Mouse (Mus musculus) C2C12 (cell line): ENCODE measurements around the gene Tmem119. TPM values are rescaled to one million over a fixed set of nuclear protein-coding genes. Genes with fewer than 3 reads are reported as not detected.
"Not testable (repeated sequence)": the region's sequence is repeated elsewhere in the genome, so short reads cannot be mapped to it uniquely, and the experiment has no call there.

Experiments used
- H3K27me3 ChIP-seq: one replicate; pipeline ENCODE4 v1.6.1; 2011; ENCODE audit not compliant: control insufficient read depth, insufficient read depth, insufficient read length
- H3K36me3 ChIP-seq: one replicate; pipeline ENCODE4 v1.6.1; 2011; ENCODE audit not compliant: control insufficient read depth, insufficient read depth
- H3K4me3 ChIP-seq: one replicate; pipeline ENCODE4 v1.5.1; 2011; ENCODE audit warnings: mild to moderate bottlenecking, control low read depth; ENCODE audit not compliant: poor library complexity, insufficient read depth, severe bottlenecking
- H3K79me2 ChIP-seq: one replicate; pipeline ENCODE4 v1.6.1; 2011; ENCODE audit not compliant: control insufficient read depth, insufficient read depth
- H3K79me3 ChIP-seq: one replicate; pipeline ENCODE4 v1.6.1; 2011; ENCODE audit warnings: low read depth, control low read depth
- H3ac ChIP-seq: one replicate; pipeline ENCODE3; 2011; ENCODE audit warnings: low read depth; ENCODE audit not compliant: control insufficient read depth, insufficient read length
- CEBPB ChIP-seq: IDR thresholded peaks from one replicate; pipeline ENCODE4 v1.6.1; 2011; ENCODE audit warnings: low read depth, mild to moderate bottlenecking, control low read depth, moderate library complexity
- CTCF ChIP-seq: IDR thresholded peaks from one replicate; pipeline ENCODE4 v1.5.1; 2011; ENCODE audit not compliant: control insufficient read depth, insufficient read depth, insufficient read length
- FOSL1 ChIP-seq: IDR thresholded peaks from one replicate; pipeline ENCODE4 v1.8.0; 2011; ENCODE audit warnings: mild to moderate bottlenecking, low read length; ENCODE audit not compliant: poor library complexity, insufficient read depth, severe bottlenecking
- MAX ChIP-seq: IDR thresholded peaks from one replicate; pipeline ENCODE4 v1.6.1; 2011; ENCODE audit warnings: mild to moderate bottlenecking, control low read depth
- MYOD1 ChIP-seq: IDR thresholded peaks from one replicate; pipeline ENCODE4 v1.6.1; 2011; ENCODE audit warnings: low read depth; ENCODE audit not compliant: control insufficient read depth, insufficient read length
- MYOG ChIP-seq: IDR thresholded peaks from one replicate; pipeline ENCODE4 v1.6.1; 2011; ENCODE audit not compliant: control insufficient read depth, insufficient read length; ENCODE audit errors: extremely low read depth
- USF1 ChIP-seq: IDR thresholded peaks from one replicate; pipeline ENCODE4 v1.6.1; 2011; ENCODE audit warnings: low read depth, mild to moderate bottlenecking, control low read depth, moderate library complexity
- polyA plus RNA-seq: library from polyadenylated mRNA; unstranded; fragments of >200 nt; fragmentation: generic; extraction: Trizol; gene quantifications from one replicate; pipeline ENCODE4 v1.2.1, GENCODE M21; 2012; ENCODE audit warnings: missing spikeins

The Tmem119 gene
- polyA plus RNA-seq, 1 experiment: 127 TPM

DNA sequence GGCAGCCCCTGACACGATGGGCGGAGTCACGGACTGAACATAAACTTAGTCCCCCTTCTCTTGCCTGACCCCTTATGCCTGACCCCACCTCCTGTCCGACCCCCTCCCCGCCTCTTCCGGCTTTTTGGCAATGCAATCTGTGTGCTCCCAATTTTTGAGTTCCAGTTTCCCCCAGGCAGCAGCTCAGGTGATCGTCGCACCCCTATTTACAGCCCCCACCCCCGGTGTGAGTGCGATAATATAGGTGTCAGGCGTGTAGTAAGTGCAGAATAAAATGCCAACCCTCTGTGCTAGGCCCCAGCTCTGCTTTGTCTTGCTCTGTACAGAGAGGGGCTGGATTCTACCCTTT is 14.7 kb upstream of the Tmem119 start:
- H3K4me3 ChIP-seq: no peak overlapping the region
- peaks cover 11% of the 10 kb centered on the region for H3K27me3 ChIP-seq
- H3K79me3 ChIP-seq: no peaks in the 10 kb centered on the region
- no peak overlapping the region for H3ac ChIP-seq
- no peaks in the 10 kb centered on the region for H3K36me3 ChIP-seq
- H3K79me2 ChIP-seq: no peaks in the 10 kb centered on the region
- TF ChIP-seq MAX: no peak
- no peak for TF ChIP-seq MYOD1
- TF ChIP-seq USF1: no peak
- TF ChIP-seq CEBPB: no peak
- no peak for TF ChIP-seq CTCF
- no peak for TF ChIP-seq FOSL1

DNA sequence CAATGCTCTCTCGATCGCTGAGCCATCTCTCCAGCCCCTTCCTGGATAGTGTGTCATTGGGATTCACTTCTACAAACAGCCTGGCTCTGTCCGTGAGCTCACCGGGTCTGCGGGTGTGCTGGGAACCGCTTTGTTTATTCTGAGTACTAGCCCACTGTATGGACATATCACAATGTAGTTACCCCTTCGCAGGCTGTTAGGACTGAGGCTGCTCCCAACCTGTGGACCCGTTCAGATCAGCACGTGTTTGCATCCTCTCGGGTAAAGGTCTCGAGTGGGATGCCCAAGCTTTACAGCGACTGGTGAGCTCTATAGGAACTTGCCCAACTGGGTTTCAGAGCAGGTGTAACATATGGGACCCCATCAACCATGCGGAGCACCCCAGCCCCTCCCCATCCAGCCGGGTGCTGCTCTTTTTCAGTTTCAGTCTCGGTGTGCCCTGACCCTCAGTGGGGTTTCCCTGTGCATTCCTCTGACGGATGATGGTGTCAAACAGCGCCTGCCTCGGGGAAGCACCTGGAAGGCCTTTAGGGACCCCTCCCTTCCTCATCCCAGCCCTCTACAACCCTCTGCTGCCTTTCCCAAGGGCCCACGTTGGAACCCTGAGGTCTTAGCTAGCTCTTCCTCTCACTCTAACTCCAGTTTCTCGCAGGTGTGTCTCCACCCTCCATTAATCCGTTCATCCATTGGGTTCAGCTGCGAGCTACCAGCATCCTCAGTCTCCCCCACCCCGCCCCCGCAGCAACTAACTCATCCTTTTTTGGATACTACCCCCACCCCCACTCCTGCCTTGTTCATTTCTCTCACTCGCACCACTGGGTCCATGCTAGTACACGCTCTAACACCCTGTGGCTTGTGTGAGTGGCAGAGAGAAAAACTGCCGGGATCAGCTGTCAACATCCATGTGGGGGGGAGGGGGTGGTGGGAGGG is 14.1 kb upstream of the Tmem119 start:
- no peaks in the 10 kb centered on the region for H3K79me2 ChIP-seq
- no peak overlapping the region for H3ac ChIP-seq
- H3K4me3 ChIP-seq: no peak overlapping the region
- TF ChIP-seq MYOD1 (no peak), FOSL1 (no peak), CTCF (no peak), CEBPB (no peak), MYOG (no peak), MAX (no peak), USF1 (no peak)
- H3K27me3 ChIP-seq: peaks cover 8% of the 10 kb centered on the region
- no peaks in the 10 kb centered on the region for H3K79me3 ChIP-seq
- no peaks in the 10 kb centered on the region for H3K36me3 ChIP-seq

DNA sequence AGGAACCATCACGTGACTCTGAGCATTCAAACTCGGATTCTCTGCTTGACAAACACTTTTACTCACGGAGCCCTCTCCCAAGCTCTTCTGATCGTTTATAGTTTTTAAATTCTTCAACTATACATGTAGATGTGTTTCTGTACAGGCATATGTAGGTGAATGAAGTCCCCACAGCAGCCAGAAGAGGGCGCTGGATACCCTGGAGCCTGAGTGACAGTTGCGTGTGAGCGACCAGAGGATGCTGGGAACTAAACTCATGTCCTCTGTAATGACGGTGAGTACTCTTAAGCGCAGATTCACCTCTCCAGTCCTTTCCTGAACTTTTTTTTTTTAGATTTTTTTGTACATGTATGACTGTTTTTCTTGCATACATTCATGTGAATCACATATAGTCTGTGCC is 13.3 kb upstream of the Tmem119 start:
- Histone ChIP-seq H3K4me3 (no peak overlapping the region), H3K79me2 (no peaks in the 10 kb centered on the region), H3K27me3 (peaks cover under 1% of the 10 kb centered on the region), H3ac (no peak overlapping the region), H3K36me3 (no peaks in the 10 kb centered on the region), H3K79me3 (no peaks in the 10 kb centered on the region)
- peak; percentile 31 for TF ChIP-seq USF1
- no peak for TF ChIP-seq CTCF

DNA sequence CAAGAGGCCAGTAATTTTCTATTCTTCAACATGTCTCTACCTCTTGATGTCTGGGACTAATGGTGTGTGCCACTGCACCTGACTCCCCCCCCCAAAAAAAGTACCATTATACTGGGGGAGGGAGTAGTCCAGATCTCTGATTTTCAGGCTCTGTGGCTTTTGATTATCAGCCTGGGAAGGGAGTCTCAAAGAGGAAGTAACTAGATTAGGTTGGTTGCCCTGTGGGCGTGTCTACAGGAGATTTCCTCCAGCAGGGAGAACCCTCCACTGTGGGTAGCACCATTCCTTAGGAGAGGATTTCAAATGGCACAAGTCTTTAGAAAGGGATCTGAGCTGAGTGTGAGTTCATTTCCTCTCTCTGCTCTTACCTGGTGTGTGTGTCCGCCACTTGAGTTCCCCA is 12.3 kb upstream of the Tmem119 start:
- no peaks in the 10 kb centered on the region for H3K36me3 ChIP-seq
- H3K27me3 ChIP-seq: no peaks in the 10 kb centered on the region
- TF ChIP-seq CEBPB: no peak
- no peak for TF ChIP-seq MAX
- TF ChIP-seq FOSL1: no peak
- TF ChIP-seq MYOG: no peak
- TF ChIP-seq CTCF: no peak
- TF ChIP-seq USF1: no peak
- TF ChIP-seq MYOD1: no peak
- H3K79me2 ChIP-seq: no peaks in the 10 kb centered on the region
- H3ac ChIP-seq: no peak overlapping the region
- no peak overlapping the region for H3K4me3 ChIP-seq
- no peaks in the 10 kb centered on the region for H3K79me3 ChIP-seq

DNA sequence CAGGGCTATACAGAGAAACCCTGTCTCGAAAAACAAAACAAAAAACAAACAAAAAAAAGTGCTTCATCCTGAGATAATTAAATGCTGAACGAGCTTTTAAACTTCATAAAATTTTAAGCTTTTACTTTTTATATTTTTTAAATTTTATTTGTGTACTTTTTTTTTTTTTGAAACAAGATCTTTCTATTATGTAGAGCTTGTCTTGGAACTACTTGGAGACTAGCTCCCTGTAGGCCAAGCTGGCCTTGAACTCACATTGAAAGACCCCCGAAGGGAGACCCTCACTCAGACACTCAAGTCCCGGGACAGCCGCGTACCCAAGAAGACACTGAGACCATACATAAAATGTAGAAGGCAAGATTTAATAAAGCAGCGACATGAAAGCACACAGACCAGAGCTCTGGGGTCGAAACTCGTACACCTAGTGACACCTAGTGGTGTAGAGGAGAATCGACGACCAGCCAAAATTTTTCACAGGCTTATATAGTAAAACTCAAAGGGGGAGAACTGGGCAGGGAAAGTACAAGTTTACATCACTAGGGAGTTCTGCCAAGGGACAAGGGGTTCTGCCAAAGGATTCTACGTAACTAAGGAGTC is 11.6 kb upstream of the Tmem119 start:
- H3K79me3 ChIP-seq, H3K36me3 ChIP-seq, H3K27me3 ChIP-seq, H3ac ChIP-seq, H3K79me2 ChIP-seq, H3K4me3 ChIP-seq: not testable (repeated sequence)

DNA sequence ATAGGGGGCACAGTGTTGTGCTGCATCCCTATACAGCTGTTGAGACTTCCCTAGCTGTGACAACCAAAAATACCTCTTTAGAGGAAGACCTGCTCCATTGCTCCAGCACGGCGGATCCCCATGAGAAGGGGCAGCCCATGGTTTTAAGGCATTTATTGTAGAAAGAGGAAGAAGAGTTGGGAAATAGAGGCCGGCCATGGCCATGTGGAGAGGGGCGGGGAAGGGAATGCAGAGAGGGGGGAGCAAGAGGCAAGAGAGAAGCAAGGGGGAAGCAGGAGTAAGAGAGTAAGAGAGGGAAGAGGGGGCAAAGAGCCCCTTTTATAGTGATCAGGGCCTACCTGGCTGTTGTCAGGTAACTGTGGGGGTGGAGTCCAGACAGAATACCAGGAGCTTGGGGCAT is 9.8 kb upstream of the Tmem119 start:
- H3K4me3 ChIP-seq: no peak overlapping the region
- no peak for TF ChIP-seq CEBPB
- no peak for TF ChIP-seq MAX
- no peak for TF ChIP-seq USF1
- TF ChIP-seq MYOD1: no peak
- no peak for TF ChIP-seq MYOG
- TF ChIP-seq CTCF: no peak
- TF ChIP-seq FOSL1: no peak

More for the DNA sequence above, 9.8 kb upstream of the Tmem119 start:
- Histone ChIP-seq H3K79me3 (no peaks in the 10 kb centered on the region), H3K79me2 (no peaks in the 10 kb centered on the region), H3K27me3 (no peaks in the 10 kb centered on the region), H3ac (no peak overlapping the region), H3K36me3 (no peaks in the 10 kb centered on the region)
